Mouse (Mus musculus): ENCODE measurements around the gene Gcsam.

GRCm38 (mm10) chr16:45629497-45630105 lies 19.4 kb downstream of the Gcsam start:
- TF ChIP-seq EP300 (IDR thresholded peaks at IDR 0.05; ENCODE audit: low read depth), result no peak
- no peak for TF ChIP-seq CTCF (IDR thresholded peaks at IDR 0.05; ENCODE audit: low read depth)

All from heart, postnatal 0 days (tissue).